Mouse (Mus musculus) small intestine, adult 2 months (tissue): ENCODE data around the gene Kcnj13. TPM values are rescaled to one million over a fixed set of nuclear protein-coding genes. Genes with fewer than 3 reads are reported as not detected.

Source experiments
- H3K27ac ChIP-seq: fragments of 200-500 bp; 2 replicates; pipeline ENCODE4 v1.5.1; 2012; ENCODE audit warnings: low read depth, low read length, control low read depth, inconsistent platforms; ENCODE audit not compliant: insufficient read depth
- H3K27me3 ChIP-seq: fragments of 200-500 bp; 2 replicates; pipeline ENCODE4 v1.6.1; 2012; ENCODE audit warnings: mild to moderate bottlenecking, moderate library complexity, low read length, inconsistent platforms; ENCODE audit not compliant: control insufficient read depth, insufficient read depth
- H3K36me3 ChIP-seq: fragments of 200-500 bp; 2 replicates; pipeline ENCODE4 v1.6.1; 2012; ENCODE audit warnings: mild to moderate bottlenecking, low read length, control low read depth, inconsistent platforms; ENCODE audit not compliant: control insufficient read depth, insufficient read depth
- H3K4me1 ChIP-seq: fragments of 200-500 bp; 2 replicates; pipeline ENCODE4 v1.6.1; 2012; ENCODE audit warnings: low read length, inconsistent platforms, mixed read lengths; ENCODE audit not compliant: control insufficient read depth, insufficient read depth, insufficient read length
- H3K4me3 ChIP-seq: fragments of 200-500 bp; 2 replicates; pipeline ENCODE4 v1.5.1; 2012; ENCODE audit warnings: low read depth, mild to moderate bottlenecking, control low read depth, inconsistent platforms, low read length, moderate library complexity
- CTCF ChIP-seq: fragments of 200-500 bp; IDR thresholded peaks from 2 replicates; pipeline ENCODE4 v1.5.1; 2012; ENCODE audit warnings: low read depth, mild to moderate bottlenecking, control low read depth, inconsistent platforms, low read length, moderate library complexity, mixed read lengths; ENCODE audit not compliant: insufficient replicate concordance, insufficient read length; ENCODE audit errors: extremely low read depth
- POLR2A ChIP-seq: fragments of 200-500 bp; IDR thresholded peaks from 2 replicates; pipeline ENCODE4 v1.6.1; 2012; ENCODE audit warnings: low read depth, mild to moderate bottlenecking, control low read depth, inconsistent platforms, low read length, moderate library complexity
- WGBS: fragments of 180-500 bp; shearing (Covaris S2); methylation state at CpG from one replicate; pipeline ENCODE4 v1.1.7; 2018; 5-methylcytosine and 5-hydroxymethylcytosine counted together
- polyA plus RNA-seq: library from polyadenylated mRNA; depleted of rRNA; stranded (reverse); fragments of >200 nt; gene quantifications from 2 replicates; pipeline ENCODE4 v1.2.3, GENCODE M21; 2012

Kcnj13 gene
- polyA plus RNA-seq, 1 experiment, result 7.4 TPM

- WGBS, result 45% methylated on average over 7 of the region's 7 CpGs
- Histone ChIP-seq H3K27ac (no peak overlapping the region), H3K4me3 (no peak overlapping the region), H3K27me3 (no peaks in the 10 kb centered on the region), H3K36me3 (peaks cover 5% of the 10 kb centered on the region; the same call in 1 of the 2 replicates), H3K4me1 (peaks cover 6% of the 10 kb centered on the region; the same call in 1 of the 2 replicates)
- TF ChIP-seq POLR2A, result no peak
- no peak for TF ChIP-seq CTCF
These were observed 2.5 kb upstream of the Kcnj13 start for GRCm38 (mm10) chr1:87396923-87397586.

GRCm38 (mm10) chr1:87393444-87394195 lies 909 bp downstream of the Kcnj13 start:
- no peak overlapping the region for H3K4me3 ChIP-seq
- TF ChIP-seq POLR2A (no peak), CTCF (no peak)
- peaks cover 17% of the 10 kb centered on the region for H3K36me3 ChIP-seq
- H3K27me3 ChIP-seq, result no peaks in the 10 kb centered on the region
- peaks cover 6% of the 10 kb centered on the region; the same call in 1 of the 2 replicates for H3K4me1 ChIP-seq
- no peak overlapping the region for H3K27ac ChIP-seq
- WGBS, result 54% methylated on average over 3 of the region's 3 CpGs

- peaks cover 26% of the 10 kb centered on the region for H3K36me3 ChIP-seq
- no peak overlapping the region for H3K4me3 ChIP-seq
- WGBS, result 50% methylated on average over 9 of the region's 9 CpGs
- H3K4me1 ChIP-seq, result peaks cover 3% of the 10 kb centered on the region; the same call in 1 of the 2 replicates
- TF ChIP-seq POLR2A (no peak), CTCF (no peak)
- peak overlapping the region; percentile 55; the same call in 1 of the 2 replicates for H3K27ac ChIP-seq
- H3K27me3 ChIP-seq, result no peaks in the 10 kb centered on the region
These were observed 8.0 kb downstream of the Kcnj13 start for GRCm38 (mm10) chr1:87386436-87387092.

GRCm38 (mm10) chr1:87381152-87381551 lies 13.4 kb downstream of the Kcnj13 start:
- WGBS, result 61% methylated on average over 3 of the region's 3 CpGs
- Histone ChIP-seq H3K36me3 (peaks cover 14% of the 10 kb centered on the region), H3K27me3 (no peaks in the 10 kb centered on the region), H3K4me3 (no peak overlapping the region), H3K4me1 (no peaks in the 10 kb centered on the region), H3K27ac (no peak overlapping the region)
- TF ChIP-seq POLR2A (no peak), CTCF (no peak)

- Histone ChIP-seq H3K27ac (no peak overlapping the region), H3K36me3 (peaks cover 20% of the 10 kb centered on the region), H3K4me1 (no peaks in the 10 kb centered on the region), H3K4me3 (no peak overlapping the region), H3K27me3 (no peaks in the 10 kb centered on the region)
- TF ChIP-seq CTCF (no peak), POLR2A (no peak)
- 94% methylated on average over 1 of the region's 1 CpGs for WGBS
These were observed 14.6 kb downstream of the Kcnj13 start for GRCm38 (mm10) chr1:87379919-87380318.

- TF ChIP-seq POLR2A (no peak), CTCF (no peak)
- H3K36me3 ChIP-seq, result peaks cover 26% of the 10 kb centered on the region
- H3K27ac ChIP-seq, result no peak overlapping the region
- no peaks in the 10 kb centered on the region for H3K4me1 ChIP-seq
- H3K27me3 ChIP-seq, result no peaks in the 10 kb centered on the region
- 85% methylated on average over 3 of the region's 3 CpGs for WGBS
- no peak overlapping the region for H3K4me3 ChIP-seq
These were observed 16.4 kb downstream of the Kcnj13 start for GRCm38 (mm10) chr1:87378024-87378560.

GRCm38 (mm10) chr1:87360276-87360675 lies 34.3 kb downstream of the Kcnj13 start:
- H3K36me3 ChIP-seq, result peaks cover 11% of the 10 kb centered on the region
- no peak overlapping the region for H3K4me3 ChIP-seq
- TF ChIP-seq POLR2A (no peak), CTCF (no peak)
- H3K27ac ChIP-seq, result no peak overlapping the region
- WGBS, result 24% methylated on average over 1 of the region's 1 CpGs
- no peaks in the 10 kb centered on the region for H3K27me3 ChIP-seq
- no peaks in the 10 kb centered on the region for H3K4me1 ChIP-seq
